Comparison of ENCODE assay signal across 11 mouse cellular contexts in genomic region chr5:134347066-134347465, GRCm38 (mm10). TPM values are rescaled to one million over a fixed set of nuclear protein-coding genes. Genes with fewer than 3 reads are reported as not detected.
A peak's percentile ranks its signal among the peaks of the same experiment; 100 is the strongest.
DNase-seq lines count a peak whose midpoint lies in the region; ATAC-seq and TF ChIP-seq lines count a peak whose summit lies in the region.
"Had no signal": no experiment of that assay in that cellular context is flagged by ENCODE, and none has a peak within 500 bp of the region (broad histone marks: within the 10 kb centered on the region; RNA-seq: fewer than 3 reads in every experiment).

No protein-coding gene starts in this region.

- no peak for TF ChIP-seq POLR2A in lung, adult 2 months (IDR thresholded peaks at IDR 0.05; ENCODE audit: borderline replicate concordance, extremely low read depth, low read depth, low read length)
- no peak for TF ChIP-seq POLR2A in CH12.LX (IDR thresholded peaks at IDR 0.05; ENCODE audit: low read depth, low read length)

- no peak for TF ChIP-seq EP300 in CH12.LX (IDR thresholded peaks at IDR 0.05; ENCODE audit: low read length)

- WGBS in forebrain, embryonic 14.5 days = 80% methylated on average over 2 of the region's 2 CpGs
- WGBS in forebrain, embryonic 15.5 days = 73% methylated on average over 2 of the region's 2 CpGs
- WGBS in lung, adult 2 months = 77% methylated on average over 2 of the region's 2 CpGs

- H3K9me3 ChIP-seq in forebrain, embryonic 14.5 days (replicated peaks; ENCODE audit: control insufficient read depth, low read length) = no peaks in the 10 kb centered on the region
- H3K9me3 ChIP-seq in forebrain, embryonic 15.5 days = no peaks in the 10 kb centered on the region
- no peaks in the 10 kb centered on the region for H3K9me3 ChIP-seq in CH12.LX (replicated peaks; ENCODE audit: low read length)
- H3K9me3 ChIP-seq: liver, embryonic 15.5 days had no signal

- no peaks in the 10 kb centered on the region for H3K27me3 ChIP-seq in forebrain, embryonic 14.5 days (replicated peaks; ENCODE audit: control insufficient read depth, insufficient read depth, low read length)
- no peaks in the 10 kb centered on the region for H3K27me3 ChIP-seq in forebrain, embryonic 15.5 days
- no peaks in the 10 kb centered on the region for H3K27me3 ChIP-seq in CH12.LX (replicated peaks)
- H3K27me3 ChIP-seq: liver, embryonic 15.5 days had no signal

- dilution Hi-C loops in CH12.LX (cut with MboI; ENCODE audit: extremely low pct_ligation_motif_present, extremely low pct_unique_long_range_greater_than_20kb, low sequenced_read_pairs) = no loop called here

- no peak overlapping the region for H3K4me2 ChIP-seq in forebrain, embryonic 14.5 days (ENCODE audit: low read length)
- H3K4me2 ChIP-seq in forebrain, embryonic 15.5 days (replicated peaks) = no peak overlapping the region
- H3K4me2 ChIP-seq in CH12.LX (ENCODE audit: insufficient read depth, low read depth, poor library complexity, severe bottlenecking) = no peak overlapping the region
- H3K4me2 ChIP-seq: liver, embryonic 15.5 days had no signal

- H3K4me3 ChIP-seq in forebrain, embryonic 14.5 days (ENCODE audit: low read depth, low read length) = no peak overlapping the region
- no peak overlapping the region for H3K4me3 ChIP-seq in forebrain, embryonic 15.5 days
- H3K4me3 ChIP-seq in lung, adult 2 months (replicated peaks; ENCODE audit: extremely low read depth, low read depth, low read length) = no peak overlapping the region
- H3K4me3 ChIP-seq in CH12.LX (replicated peaks in 1 of 3; ENCODE audit: low read depth in 2 of 3, low read length in 2 of 3, poor library complexity in 1 of 3) = no peak overlapping the region
- H3K4me3 ChIP-seq: liver, embryonic 15.5 days had no signal

- in situ Hi-C loops in CH12.LX (cut with MboI; ENCODE audit: low pct_ligation_motif_present, low pct_unique_long_range_greater_than_20kb, low sequenced_read_pairs) = no loop called here

- TF ChIP-seq CTCF in lung, adult 2 months (IDR thresholded peaks at IDR 0.05; ENCODE audit: insufficient read depth, low read length) = 0 out of 2 replicates have a peak, but pooled peaks have one; percentile 23
- peak; percentile 49 to 66 for TF ChIP-seq CTCF in CH12.LX (conservative IDR thresholded peaks at IDR 0.05 in 1 of 2, IDR thresholded peaks at IDR 0.05 in 1 of 2; ENCODE audit: low read depth in 2 of 2, low read length in 2 of 2)

- no peaks in the 10 kb centered on the region for H3K4me1 ChIP-seq in forebrain, embryonic 14.5 days (ENCODE audit: control insufficient read depth, insufficient read depth, low read length)
- peaks cover 8% of the 10 kb centered on the region for H3K4me1 ChIP-seq in forebrain, embryonic 15.5 days
- no peaks in the 10 kb centered on the region for H3K4me1 ChIP-seq in lung, adult 2 months (ENCODE audit: control insufficient read depth, insufficient read depth, low read length)
- H3K4me1 ChIP-seq in CH12.LX (ENCODE audit: control insufficient read depth in 1 of 2, insufficient read depth in 2 of 2) = peaks cover 0 to 8% of the 10 kb centered on the region in 2 experiments; a peak in 2 of 4 replicates

- no peaks in the 10 kb centered on the region for H3K36me3 ChIP-seq in forebrain, embryonic 14.5 days (ENCODE audit: control insufficient read depth, insufficient read depth, low read length)
- H3K36me3 ChIP-seq in forebrain, embryonic 15.5 days = no peaks in the 10 kb centered on the region
- no peaks in the 10 kb centered on the region for H3K36me3 ChIP-seq in CH12.LX (replicated peaks in 1 of 2; ENCODE audit: control insufficient read depth in 1 of 2, insufficient read depth in 1 of 2, low read length in 1 of 2)
- H3K36me3 ChIP-seq: liver, embryonic 15.5 days had no signal

- DNase-seq in forebrain, embryonic 14.5 days (ENCODE audit: low spot score) = peak; percentile 20
- no peak for DNase-seq in lung, adult 2 months
- DNase-seq in lung, postnatal 10 days = no peak
- DNase-seq in CH12.LX (ENCODE audit: extremely low read depth) = no peak
- peak; percentile 68 for DNase-seq in naive thymus-derived CD4-positive, alpha-beta T cell, adult 2 months (ENCODE audit: low read depth)
- DNase-seq in gastrocnemius, adult 8-10 months (ENCODE audit: low spot score in 2 of 2) = no peak
- DNase-seq: adrenal gland, adult 8-10 months; kidney, adult 9 months had no signal

- ATAC-seq in forebrain, embryonic 14.5 days = no peak
- no peak for ATAC-seq in forebrain, embryonic 15.5 days (replicated peaks)
- ATAC-seq in granulocyte monocyte progenitor cell, adult 5-6 weeks (replicated peaks; ENCODE audit: poor library complexity, severe bottlenecking) = no peak

- no peak overlapping the region for H3K9ac ChIP-seq in forebrain, embryonic 14.5 days (ENCODE audit: low read length)
- H3K9ac ChIP-seq in forebrain, embryonic 15.5 days (replicated peaks) = no peak overlapping the region
- H3K9ac ChIP-seq in CH12.LX (ENCODE audit: insufficient read depth, low read depth) = no peak overlapping the region
- H3K9ac ChIP-seq: liver, embryonic 15.5 days had no signal

- H3K79me2 ChIP-seq in CH12.LX (replicated peaks; ENCODE audit: control insufficient read depth, extremely low read depth, insufficient read depth, poor library complexity, severe bottlenecking) = no peaks in the 10 kb centered on the region

- H3K27ac ChIP-seq in forebrain, embryonic 14.5 days (ENCODE audit: low read depth, low read length) = no peak overlapping the region
- no peak overlapping the region for H3K27ac ChIP-seq in forebrain, embryonic 15.5 days (replicated peaks)
- no peak overlapping the region for H3K27ac ChIP-seq in CH12.LX (ENCODE audit: insufficient read depth, low read depth)
- H3K27ac ChIP-seq: liver, embryonic 15.5 days had no signal

- TF ChIP-seq RAD21 in CH12.LX (IDR thresholded peaks at IDR 0.05; ENCODE audit: low read depth, low read length) = peak; percentile 44

TF ChIP-seq in CH12.LX, 34 proteins besides CTCF, POLR2A, EP300 and RAD21:
- TF ChIP-seq ZC3H11A (IDR thresholded peaks at IDR 0.05; ENCODE audit: low read depth, low read length) (no peak), E2F4 (IDR thresholded peaks at IDR 0.05; ENCODE audit: insufficient replicate concordance, low read depth, low read length) (no peak), MYC (IDR thresholded peaks at IDR 0.05; ENCODE audit: low read depth, low read length) (peak; percentile 73), CHD2 (IDR thresholded peaks at IDR 0.05; ENCODE audit: low read length) (no peak), USF1 (IDR thresholded peaks at IDR 0.05; ENCODE audit: low read depth, low read length) (no peak), POLR2AphosphoS2 (IDR thresholded peaks at IDR 0.05; ENCODE audit: low read depth, low read length) (no peak), SMC3 (IDR thresholded peaks at IDR 0.05; ENCODE audit: low read depth, low read length) (peak; percentile 49), UBTF (IDR thresholded peaks at IDR 0.05; ENCODE audit: low read depth, low read length) (no peak), ETS1 (conservative IDR thresholded peaks at IDR 0.05; ENCODE audit: low read depth, low read length) (no peak), ZMIZ1 (IDR thresholded peaks at IDR 0.05; ENCODE audit: low read depth, low read length) (no peak)

RNA-seq across cellular contexts. Expression of gene Gtf2i, which starts 32.5 kb away (rescaled TPM):
- 111 and 122 TPM in 2 replicates for polyA plus RNA-seq in forebrain, embryonic 14.5 days (2014; fragmentation: Nextera tagmentation; extraction: Ambion mirVana)
- 179 and 182 TPM in 2 replicates for polyA plus RNA-seq in forebrain, embryonic 15.5 days (2015; fragmentation: Nextera tagmentation; extraction: Ambion mirVana)
- polyA plus RNA-seq in lung, adult 2 months (2012; rRNA removed) = 63.8 and 79.5 TPM in 2 replicates
- total RNA-seq in CH12.LX (2012; rRNA removed) (36.2 and 42.2 TPM in 2 replicates), CH12.LX (2014; rRNA removed) (24.5 and 28.4 TPM in 2 replicates)
- polyA plus RNA-seq in CH12.LX (2012; ENCODE audit: insufficient read length, low read depth) = 58.9 and 60.9 TPM in 2 replicates
- total RNA-seq in granulocyte monocyte progenitor cell, adult 5-6 weeks (2014; fragmentation: Nextera tagmentation) = 139 and 142 TPM in 2 replicates
- total RNA-seq in granulocyte monocyte progenitor cell, adult 5-6 weeks (2017) = 49.9 and 63.1 TPM in 2 replicates
- 100 to 1,000 TPM; 109 to 119 (median 112) TPM for total RNA-seq in gastrocnemius, adult 8-10 months (2022)

Comparison
In these comparisons a context has a peak if more than half of its experiments do, and no peak if none do; other contexts are left out.
1. DNase-seq: peak in forebrain, embryonic 14.5 days (single experiment) and naive thymus-derived CD4-positive, alpha-beta T cell, adult 2 months (single experiment); none in lung, adult 2 months (single experiment), lung, postnatal 10 days (single experiment), CH12.LX (single experiment) and gastrocnemius, adult 8-10 months (0 of 2).